Mouse (Mus musculus) small intestine, adult 2 months (tissue): Measurements from ENCODE around the gene Islr2. TPM values are rescaled to one million over a fixed set of nuclear protein-coding genes. Genes with fewer than 3 reads are reported as not detected.

Experiments used
- H3K27ac ChIP-seq: fragments of 200-500 bp; 2 replicates; pipeline ENCODE4 v1.5.1; 2012; ENCODE audit warnings: low read depth, low read length, control low read depth, inconsistent platforms; ENCODE audit not compliant: insufficient read depth
- H3K27me3 ChIP-seq: fragments of 200-500 bp; 2 replicates; pipeline ENCODE4 v1.6.1; 2012; ENCODE audit warnings: mild to moderate bottlenecking, moderate library complexity, low read length, inconsistent platforms; ENCODE audit not compliant: control insufficient read depth, insufficient read depth
- H3K36me3 ChIP-seq: fragments of 200-500 bp; 2 replicates; pipeline ENCODE4 v1.6.1; 2012; ENCODE audit warnings: mild to moderate bottlenecking, low read length, control low read depth, inconsistent platforms; ENCODE audit not compliant: control insufficient read depth, insufficient read depth
- H3K4me1 ChIP-seq: fragments of 200-500 bp; 2 replicates; pipeline ENCODE4 v1.6.1; 2012; ENCODE audit warnings: low read length, inconsistent platforms, mixed read lengths; ENCODE audit not compliant: control insufficient read depth, insufficient read depth, insufficient read length
- H3K4me3 ChIP-seq: fragments of 200-500 bp; 2 replicates; pipeline ENCODE4 v1.5.1; 2012; ENCODE audit warnings: low read depth, mild to moderate bottlenecking, control low read depth, inconsistent platforms, low read length, moderate library complexity
- CTCF ChIP-seq: fragments of 200-500 bp; IDR thresholded peaks from 2 replicates; pipeline ENCODE4 v1.5.1; 2012; ENCODE audit warnings: low read depth, mild to moderate bottlenecking, control low read depth, inconsistent platforms, low read length, moderate library complexity, mixed read lengths; ENCODE audit not compliant: insufficient replicate concordance, insufficient read length; ENCODE audit errors: extremely low read depth
- POLR2A ChIP-seq: fragments of 200-500 bp; IDR thresholded peaks from 2 replicates; pipeline ENCODE4 v1.6.1; 2012; ENCODE audit warnings: low read depth, mild to moderate bottlenecking, control low read depth, inconsistent platforms, low read length, moderate library complexity
- WGBS: fragments of 180-500 bp; shearing (Covaris S2); methylation state at CpG from one replicate; pipeline ENCODE4 v1.1.7; 2018; 5-methylcytosine and 5-hydroxymethylcytosine counted together
- polyA plus RNA-seq: library from polyadenylated mRNA; depleted of rRNA; stranded (reverse); fragments of >200 nt; gene quantifications from 2 replicates; pipeline ENCODE4 v1.2.3, GENCODE M21; 2012

Islr2 gene
- polyA plus RNA-seq, 1 experiment: 1.3 TPM

DNA sequence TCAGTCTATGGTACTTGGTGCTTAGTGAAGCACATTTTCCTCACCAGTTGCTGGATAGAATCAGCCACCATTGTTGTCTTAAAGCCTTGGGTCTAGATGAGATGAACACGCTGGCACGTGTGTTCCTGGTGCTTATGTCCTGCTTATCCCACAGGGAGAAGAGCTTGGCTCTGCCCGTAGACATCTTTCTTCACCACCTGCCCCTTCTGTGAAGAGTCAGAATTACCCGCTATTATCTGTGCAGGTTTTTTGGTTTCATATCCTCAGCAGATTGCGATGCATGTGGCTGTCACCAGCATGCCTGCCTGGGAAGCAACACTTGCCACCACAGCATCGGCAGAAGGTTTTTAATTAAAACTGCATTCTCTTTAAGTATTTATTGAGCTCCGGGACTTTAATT lies 1.9 kb upstream of the Islr2 start:
- Histone ChIP-seq H3K36me3 (no peaks in the 10 kb centered on the region), H3K4me3 (no peak overlapping the region), H3K4me1 (no peaks in the 10 kb centered on the region), H3K27ac (no peak overlapping the region), H3K27me3 (peaks cover 30% of the 10 kb centered on the region)
- TF ChIP-seq POLR2A (no peak), CTCF (no peak)
- 86% methylated on average over 7 of the region's 7 CpGs for WGBS

DNA sequence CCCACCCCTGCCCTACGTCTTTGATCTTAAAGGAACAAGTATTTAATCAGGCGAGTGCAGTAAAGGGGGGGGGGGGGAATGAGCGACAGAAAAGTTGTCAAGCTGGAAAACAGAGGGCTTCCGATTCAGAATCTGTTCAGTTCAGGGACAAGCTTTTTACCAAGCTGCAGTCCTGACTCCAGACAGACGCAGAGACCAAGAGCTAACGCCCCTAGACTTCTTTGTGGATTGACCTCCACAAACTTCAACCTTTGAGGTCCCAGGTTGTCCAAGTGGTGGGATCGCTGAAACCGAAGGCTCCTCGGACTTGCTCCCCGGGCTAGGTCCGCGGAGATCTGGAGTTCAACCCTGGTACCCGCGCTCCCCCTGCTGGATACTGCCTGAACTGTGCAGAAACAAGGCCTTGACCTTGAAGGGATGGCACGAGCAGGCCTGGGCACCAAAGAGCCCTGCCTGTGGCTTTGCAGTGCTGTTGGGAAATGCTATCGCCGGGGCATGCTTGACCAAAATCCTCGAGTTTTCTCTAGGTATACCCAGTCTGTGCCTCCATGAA lies 405 bp upstream of the Islr2 start:
- WGBS: 3% methylated on average over 18 of the region's 18 CpGs
- TF ChIP-seq CTCF: peak; percentile 98
- TF ChIP-seq POLR2A: no peak
- peaks cover 40% of the 10 kb centered on the region for H3K27me3 ChIP-seq
- H3K27ac ChIP-seq: no peak overlapping the region
- peak overlapping the region; percentile 66 for H3K4me3 ChIP-seq
- H3K4me1 ChIP-seq: no peaks in the 10 kb centered on the region
- H3K36me3 ChIP-seq: no peaks in the 10 kb centered on the region

DNA sequence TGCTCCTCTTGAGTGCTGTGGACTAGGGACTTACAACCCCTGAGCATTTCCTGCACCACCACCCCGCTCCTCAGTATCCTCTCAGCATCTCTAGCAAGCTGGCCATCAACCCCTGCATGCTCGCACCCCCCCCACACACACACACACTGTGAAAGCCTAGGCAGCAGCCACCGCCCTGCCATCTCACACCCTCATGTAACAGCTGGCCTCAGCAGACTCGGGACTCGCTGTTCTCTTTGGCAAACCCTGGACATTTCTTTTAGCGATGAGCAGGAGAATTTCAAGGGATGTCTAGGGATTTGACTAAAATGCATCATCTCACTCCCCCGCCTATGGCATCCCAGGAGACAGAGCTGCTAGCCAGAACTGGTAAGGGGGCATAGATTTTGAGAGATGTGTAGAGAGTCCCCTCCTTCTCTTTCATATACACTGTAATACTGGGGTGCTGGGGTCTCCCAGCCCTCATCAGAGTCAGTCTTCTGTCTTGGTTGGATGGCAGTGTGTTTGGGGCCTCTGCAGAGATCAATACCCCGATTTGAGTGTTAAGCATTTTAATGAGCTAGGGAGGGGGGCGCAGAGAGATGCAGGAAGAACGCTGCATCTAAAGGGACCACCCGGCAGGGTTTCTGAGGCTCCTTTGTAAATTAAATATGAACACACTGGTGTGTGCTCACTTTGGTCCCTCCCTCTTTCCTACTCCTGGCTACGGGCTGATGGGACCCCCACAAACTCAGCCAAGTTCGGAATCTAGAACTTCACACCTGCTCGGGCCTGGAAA lies 1.3 kb downstream of the Islr2 start:
- H3K4me1 ChIP-seq: 0 out of 2 replicates have a peak, but pooled peaks cover under 1% of the 10 kb centered on the region
- no peak overlapping the region for H3K27ac ChIP-seq
- no peak for TF ChIP-seq POLR2A
- TF ChIP-seq CTCF: no peak
- no peak overlapping the region for H3K4me3 ChIP-seq
- 9% methylated on average over 14 of the region's 14 CpGs for WGBS
- no peaks in the 10 kb centered on the region for H3K36me3 ChIP-seq
- peaks cover 56% of the 10 kb centered on the region for H3K27me3 ChIP-seq

DNA sequence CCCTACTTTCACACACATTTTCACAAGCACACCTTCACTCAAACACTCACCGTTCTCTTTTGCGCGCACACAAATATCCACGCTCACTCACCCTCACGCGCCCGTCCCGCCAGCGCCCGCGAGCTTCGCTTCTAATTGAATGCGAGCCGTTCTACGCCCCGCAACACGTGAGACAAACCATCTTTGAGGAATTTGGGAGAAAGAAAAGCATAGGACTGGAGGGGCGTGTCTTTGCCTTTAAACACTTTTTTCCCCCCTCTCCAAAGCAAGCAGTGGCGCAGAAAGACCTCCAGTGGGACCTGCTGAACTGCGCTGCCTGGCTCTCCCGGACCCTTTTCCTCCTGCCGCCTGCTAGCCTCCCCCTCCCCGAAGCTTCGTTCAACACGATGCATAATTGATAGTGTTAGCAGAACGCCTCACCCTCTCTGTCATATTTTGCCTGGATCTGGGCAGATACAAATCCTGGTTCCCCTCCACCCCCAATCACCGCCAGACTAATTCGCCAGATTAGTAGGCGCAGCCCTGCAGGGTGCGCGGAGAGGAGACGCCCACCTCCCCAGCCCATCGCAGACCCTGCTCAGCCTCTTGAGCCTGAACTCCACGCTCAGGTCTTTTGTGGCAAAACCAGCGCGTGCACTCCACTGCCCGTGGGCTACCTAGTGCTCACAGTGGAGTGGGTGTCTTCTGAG lies 2.1 kb downstream of the Islr2 start:
- Histone ChIP-seq H3K4me3 (no peak overlapping the region), H3K4me1 (peaks cover 5% of the 10 kb centered on the region; the same call in 1 of the 2 replicates), H3K27me3 (peaks cover 64% of the 10 kb centered on the region), H3K36me3 (no peaks in the 10 kb centered on the region), H3K27ac (no peak overlapping the region)
- 4% methylated on average over 37 of the region's 37 CpGs for WGBS
- TF ChIP-seq POLR2A (no peak), CTCF (no peak)

DNA sequence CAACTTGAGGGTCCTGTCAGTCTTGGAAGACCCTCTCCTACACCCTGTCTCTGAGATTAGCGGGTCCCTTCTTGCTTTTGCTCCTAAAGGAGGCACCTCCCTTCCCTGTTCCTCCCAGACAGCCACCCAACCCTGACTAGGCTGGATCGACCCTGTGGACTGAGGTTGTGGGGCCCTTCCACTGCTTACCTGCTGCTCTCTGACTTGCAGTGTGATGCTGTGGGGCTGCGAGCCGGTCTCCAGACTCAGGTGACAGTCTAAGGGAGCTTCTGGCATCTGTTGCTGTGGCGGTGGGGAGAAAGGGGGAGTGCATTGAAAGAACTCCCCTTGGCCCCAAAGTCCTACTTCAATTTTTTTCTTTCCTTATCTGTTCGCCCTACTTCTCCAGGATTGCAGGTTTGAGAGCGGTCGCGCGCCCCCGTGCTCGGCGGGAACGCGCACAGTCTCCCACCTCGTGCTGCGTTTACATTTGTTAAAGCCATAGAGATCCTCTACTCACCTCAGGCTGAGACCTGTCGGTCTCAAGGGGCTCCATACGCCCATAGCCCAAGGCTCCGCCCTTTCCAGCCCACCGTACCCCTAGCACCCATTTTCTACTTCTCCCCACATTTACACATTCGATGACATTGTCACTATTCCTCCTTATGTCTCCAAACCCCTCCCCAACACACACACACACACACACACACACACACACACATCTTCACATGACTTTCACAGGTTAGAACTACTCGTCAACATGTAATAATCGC lies 2.9 kb downstream of the Islr2 start:
- 4% methylated on average over 24 of the region's 24 CpGs for WGBS
- Histone ChIP-seq H3K27me3 (peaks cover 71% of the 10 kb centered on the region), H3K36me3 (no peaks in the 10 kb centered on the region), H3K4me3 (no peak overlapping the region), H3K27ac (no peak overlapping the region), H3K4me1 (peaks cover 5% of the 10 kb centered on the region; the same call in 1 of the 2 replicates)
- TF ChIP-seq POLR2A: no peak
- TF ChIP-seq CTCF: no peak

DNA sequence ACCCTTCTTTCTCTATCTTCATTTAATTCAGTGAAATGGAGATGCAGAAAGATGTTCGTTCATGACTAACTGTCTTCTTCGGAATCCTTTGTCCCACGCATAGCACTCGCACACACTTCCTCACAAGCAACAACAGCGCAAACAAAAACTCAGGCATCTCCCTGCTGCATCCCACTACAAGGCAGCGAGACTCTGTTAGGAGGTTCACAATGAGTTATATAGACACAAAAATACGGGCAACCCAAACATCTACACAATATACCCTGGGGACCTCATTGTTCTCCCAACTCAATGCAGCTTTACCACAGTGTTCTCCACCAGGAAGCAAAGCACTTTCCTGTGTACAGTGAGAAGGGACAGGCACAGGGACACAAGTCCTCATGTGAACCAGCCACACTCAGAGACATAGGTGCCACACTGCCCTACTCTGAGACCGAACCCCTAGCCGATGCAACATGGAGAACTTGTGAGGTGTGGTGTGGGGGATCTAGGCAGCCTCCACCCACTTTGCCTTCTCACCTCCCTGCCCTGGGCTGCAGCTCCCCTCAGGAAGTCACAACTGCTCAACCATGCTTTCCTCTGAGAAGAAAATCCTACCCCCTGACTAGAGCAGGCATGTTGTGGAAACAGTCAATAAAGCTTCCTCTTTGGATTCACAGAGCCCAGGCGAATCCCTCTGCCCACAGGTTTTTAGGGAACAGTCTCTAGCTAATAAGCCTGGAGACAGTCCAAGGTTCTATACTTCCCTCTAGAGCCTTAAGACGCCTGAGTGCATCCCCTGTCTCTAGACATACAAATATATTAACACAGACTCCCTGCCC lies 3.6 kb downstream of the Islr2 start:
- Histone ChIP-seq H3K36me3 (no peaks in the 10 kb centered on the region), H3K4me3 (no peak overlapping the region), H3K4me1 (peaks cover 5% of the 10 kb centered on the region; the same call in 1 of the 2 replicates), H3K27ac (no peak overlapping the region), H3K27me3 (peaks cover 79% of the 10 kb centered on the region)
- 16% methylated on average over 11 of the region's 11 CpGs for WGBS
- TF ChIP-seq POLR2A (no peak), CTCF (no peak)
